Mouse (Mus musculus) lung, postnatal 0 days (tissue): ENCODE results near the gene Gm20716. TPM values are rescaled to one million over a fixed set of nuclear protein-coding genes. Genes with fewer than 3 reads are reported as not detected.
A peak's percentile ranks its signal among the peaks of the same experiment; 100 is the strongest.

Experiments used
- ATAC-seq: fragments of 200-750 bp; cut with Nextera tagmentation; 2 replicates; pipeline ENCODE4 v1.8.0; 2017; ENCODE audit warnings: moderate library complexity
- DNase-seq: peaks from one replicate; pipeline ENCODE4 v3.0.0-alpha.2; 2016; ENCODE audit warnings: low spot score
- H3K27ac ChIP-seq: fragments of 300-500 bp; sonication (generic); 2 replicates; pipeline ENCODE4 v1.5.1; 2014; ENCODE audit warnings: antibody characterized with exemption, mild to moderate bottlenecking, low read length, mixed read lengths
- H3K27me3 ChIP-seq: fragments of 300-500 bp; sonication (generic); replicated peaks from 2 replicates; pipeline ENCODE4 v1.6.1; 2014; ENCODE audit warnings: low read length, mixed read lengths; ENCODE audit not compliant: insufficient read depth
- H3K36me3 ChIP-seq: fragments of 300-500 bp; sonication (generic); 2 replicates; pipeline ENCODE4 v1.6.1; 2014; ENCODE audit warnings: low read length, mixed read lengths; ENCODE audit not compliant: insufficient read depth
- H3K4me1 ChIP-seq: fragments of 300-500 bp; sonication (generic); 2 replicates; pipeline ENCODE4 v1.6.1; 2014; ENCODE audit warnings: antibody characterized with exemption, low read depth, low read length, mixed read lengths; ENCODE audit not compliant: insufficient read depth
- H3K4me2 ChIP-seq: fragments of 300-500 bp; sonication (generic); replicated peaks from 2 replicates; pipeline ENCODE4 v1.6.1; 2014; ENCODE audit warnings: low read depth, mild to moderate bottlenecking, low read length, moderate library complexity, mixed read lengths
- H3K4me3 ChIP-seq: fragments of 300-500 bp; sonication (generic); 2 replicates; pipeline ENCODE4 v1.5.1; 2014; ENCODE audit warnings: low read depth, low read length
- H3K9ac ChIP-seq: fragments of 300-500 bp; sonication (generic); replicated peaks from 2 replicates; pipeline ENCODE4 v1.6.1; 2014; ENCODE audit warnings: low read depth, mild to moderate bottlenecking
- H3K9me3 ChIP-seq: fragments of 300-500 bp; sonication (generic); 2 replicates; pipeline ENCODE4 v1.6.1; 2016; ENCODE audit warnings: low read length, mixed read lengths
- CTCF ChIP-seq: IDR thresholded peaks from 2 replicates; pipeline ENCODE4 v1.5.1; 2016; ENCODE audit warnings: antibody characterized with exemption, mild to moderate bottlenecking
- EP300 ChIP-seq: IDR thresholded peaks from 2 replicates; pipeline ENCODE4 v1.6.1; 2016; ENCODE audit warnings: antibody characterized with exemption, mild to moderate bottlenecking, control low read depth
- WGBS: fragments of 180-500 bp; shearing (Covaris S2); extraction: QIAGEN DNeasy Blood & Tissue Kit; methylation state at CpG from one replicate; pipeline ENCODE4 v1.1.7; 2014; 5-methylcytosine and 5-hydroxymethylcytosine counted together
- polyA plus RNA-seq: library from polyadenylated mRNA; unstranded; fragments of >200 nt; fragmentation: Nextera tagmentation; extraction: Ambion mirVana; gene quantifications from 2 replicates; pipeline ENCODE4 v1.2.1, GENCODE M21; 2015

Gene Gm20716
- polyA plus RNA-seq, 1 experiment from 2014 or later, result 8.4 TPM

DNA sequence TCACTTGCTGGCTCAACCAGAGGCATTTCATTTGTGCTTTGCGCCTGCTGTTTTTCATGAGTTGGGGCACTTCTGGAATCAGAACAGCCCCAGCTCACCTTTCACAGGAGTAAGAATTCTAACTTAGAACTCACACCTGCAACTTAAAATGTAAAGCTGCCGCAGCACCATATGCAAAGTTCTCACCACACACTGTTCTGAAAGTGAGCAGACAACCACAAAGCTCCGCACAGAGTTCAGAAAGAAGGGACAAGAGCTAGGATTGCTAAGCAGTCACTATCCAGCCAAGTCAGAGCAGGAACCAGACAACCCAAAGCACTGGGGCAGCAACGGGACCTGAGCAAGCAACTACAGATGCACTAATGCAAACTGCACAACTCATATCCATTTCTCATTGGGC lies 30.7 kb downstream of the Gm20716 start:
- TF ChIP-seq EP300 (no peak), CTCF (no peak)
- H3K9me3 ChIP-seq, result no peaks in the 10 kb centered on the region
- ATAC-seq, result no peak
- H3K9ac ChIP-seq, result no peak overlapping the region
- H3K4me2 ChIP-seq, result no peak overlapping the region
- H3K4me1 ChIP-seq, result peaks cover 16% of the 10 kb centered on the region; the same call in 1 of the 2 replicates
- 0 out of 2 replicates have a peak, but pooled peaks cover 5% of the 10 kb centered on the region for H3K36me3 ChIP-seq
- H3K4me3 ChIP-seq, result no peak overlapping the region
- WGBS, result 73% methylated on average over 4 of the region's 4 CpGs
- no peak for DNase-seq
- no peaks in the 10 kb centered on the region for H3K27me3 ChIP-seq
- H3K27ac ChIP-seq, result no peak overlapping the region

DNA sequence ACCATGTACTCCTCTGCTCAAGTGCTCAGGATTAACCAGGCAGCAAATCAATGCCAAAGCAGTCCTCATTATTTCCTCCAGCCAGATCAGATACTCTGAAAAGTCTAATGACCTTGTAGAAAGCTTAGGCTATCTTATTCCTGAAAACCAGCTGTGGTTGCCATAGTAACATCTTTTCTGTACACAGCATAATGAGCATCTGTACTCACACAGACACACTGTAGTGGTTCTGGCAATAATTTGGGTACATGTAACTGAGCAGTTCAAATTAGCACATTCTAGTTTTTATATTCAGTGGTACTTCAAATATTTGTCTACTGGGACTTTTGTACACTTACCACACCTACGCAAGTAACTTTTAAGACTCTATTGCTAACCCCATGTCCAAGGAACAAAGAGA lies 31.7 kb downstream of the Gm20716 start:
- TF ChIP-seq EP300, result no peak
- no peak for TF ChIP-seq CTCF
- Histone ChIP-seq H3K27me3 (no peaks in the 10 kb centered on the region), H3K9ac (no peak overlapping the region), H3K36me3 (0 out of 2 replicates have a peak, but pooled peaks cover 5% of the 10 kb centered on the region), H3K4me1 (peaks cover 16% of the 10 kb centered on the region; the same call in 1 of the 2 replicates), H3K27ac (no peak overlapping the region), H3K9me3 (no peaks in the 10 kb centered on the region), H3K4me3 (no peak overlapping the region), H3K4me2 (no peak overlapping the region)
- WGBS, result 64% methylated on average over 1 of the region's 1 CpGs
- DNase-seq (peak; percentile 44), ATAC-seq (0 out of 2 replicates have a peak, but pooled peaks have one; percentile 11)

DNA sequence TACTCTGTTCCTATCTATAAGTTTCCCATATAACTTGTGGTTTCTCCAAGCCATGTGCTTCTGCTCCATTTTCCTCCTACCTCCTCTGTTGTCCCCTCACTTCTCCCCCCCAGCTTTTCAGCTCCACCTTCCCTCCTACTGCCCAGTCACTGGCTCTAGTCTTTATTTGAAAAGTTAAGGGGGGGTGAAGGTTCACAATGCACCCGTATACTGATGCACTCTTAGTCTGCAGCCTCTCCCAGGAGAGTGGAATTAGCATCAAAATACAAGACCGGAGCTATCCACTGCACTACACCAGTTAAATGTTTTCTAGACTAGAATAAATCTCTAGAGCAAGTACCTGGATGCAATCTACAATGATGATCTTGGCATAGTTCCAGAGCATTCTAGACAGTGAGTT lies 34.4 kb downstream of the Gm20716 start:
- TF ChIP-seq CTCF (no peak), EP300 (no peak)
- no peak for ATAC-seq
- Histone ChIP-seq H3K9ac (no peak overlapping the region), H3K4me2 (no peak overlapping the region), H3K36me3 (0 out of 2 replicates have a peak, but pooled peaks cover 5% of the 10 kb centered on the region), H3K4me3 (no peak overlapping the region), H3K27ac (no peak overlapping the region), H3K9me3 (no peaks in the 10 kb centered on the region), H3K4me1 (peaks cover 7% of the 10 kb centered on the region; the same call in 1 of the 2 replicates), H3K27me3 (no peaks in the 10 kb centered on the region)
- WGBS, result 36% methylated on average over 2 of the region's 2 CpGs
- no peak for DNase-seq

DNA sequence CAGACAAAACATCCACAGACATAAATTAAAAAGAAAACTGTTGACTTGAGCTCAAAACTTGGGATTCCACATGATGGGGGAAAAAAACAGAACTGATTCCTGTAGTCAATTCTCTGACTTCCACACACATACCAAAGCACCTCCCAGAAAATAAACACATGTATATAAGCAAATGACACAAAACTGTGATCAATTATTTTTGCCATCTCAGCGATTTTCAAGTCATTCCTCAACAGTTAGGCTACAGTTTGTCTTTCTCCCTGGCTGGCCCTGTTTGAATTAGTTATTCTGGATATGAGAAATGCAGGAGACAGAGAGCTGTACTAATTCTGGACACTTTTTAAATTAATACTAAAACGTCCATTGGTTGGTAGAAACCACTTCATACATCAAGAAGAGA lies 36.5 kb downstream of the Gm20716 start:
- H3K4me3 ChIP-seq, result no peak overlapping the region
- H3K4me1 ChIP-seq, result peaks cover 6% of the 10 kb centered on the region; the same call in 1 of the 2 replicates
- no peak for TF ChIP-seq CTCF
- TF ChIP-seq EP300, result no peak
- no peak for ATAC-seq
- WGBS, result 50% methylated on average over 2 of the region's 2 CpGs
- H3K9me3 ChIP-seq, result no peaks in the 10 kb centered on the region
- H3K4me2 ChIP-seq, result no peak overlapping the region
- no peak for DNase-seq
- H3K9ac ChIP-seq, result no peak overlapping the region
- H3K36me3 ChIP-seq, result peaks cover 5% of the 10 kb centered on the region; the same call in 1 of the 2 replicates
- no peak overlapping the region for H3K27ac ChIP-seq
- H3K27me3 ChIP-seq, result no peaks in the 10 kb centered on the region

DNA sequence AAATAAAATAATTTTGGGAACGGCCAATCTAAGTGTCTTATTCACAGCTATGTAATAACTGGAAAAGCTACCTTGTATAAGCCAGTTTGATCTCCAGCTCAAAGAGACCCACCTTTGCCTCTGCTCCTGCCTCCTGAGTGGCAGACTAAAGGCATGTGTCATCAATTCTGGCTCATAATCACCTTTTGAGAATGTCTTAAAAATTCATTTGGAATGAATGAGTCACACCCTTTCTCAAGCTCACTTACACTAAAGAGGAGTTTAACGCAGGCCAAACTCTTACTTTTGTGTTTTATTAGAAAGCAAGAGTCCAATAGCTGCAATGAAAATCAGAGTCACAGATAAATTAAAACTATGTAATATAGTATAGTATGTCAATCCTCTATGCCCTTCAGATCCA lies 38.3 kb downstream of the Gm20716 start:
- TF ChIP-seq CTCF (no peak), EP300 (no peak)
- ATAC-seq, result no peak; the same call in 1 of the 2 replicates

DNA sequence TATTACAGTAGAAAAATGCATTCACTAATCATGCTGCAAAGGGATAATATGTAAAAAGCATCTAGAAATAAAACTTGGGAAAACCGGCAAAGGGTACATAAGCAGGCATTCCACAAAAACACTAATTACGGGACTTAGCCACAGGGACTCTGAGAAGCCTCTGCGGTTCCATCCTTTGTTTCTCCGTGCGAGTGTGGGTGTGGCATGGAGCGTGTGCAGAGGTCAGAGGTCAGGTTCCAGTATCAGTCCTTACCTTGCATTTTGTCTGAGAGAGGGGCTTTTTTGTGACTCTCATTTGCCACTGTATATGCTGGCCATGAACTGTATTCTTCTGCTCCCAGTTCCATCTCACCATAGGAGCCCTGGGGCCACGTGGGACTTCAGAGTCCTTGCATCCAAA lies 54.2 kb downstream of the Gm20716 start:
- 60% methylated on average over 7 of the region's 7 CpGs for WGBS
- ATAC-seq, result no peak
- H3K4me1 ChIP-seq, result no peaks in the 10 kb centered on the region

More for the DNA sequence above, 38.3 kb downstream of the Gm20716 start:
- 63% methylated on average over 2 of the region's 2 CpGs for WGBS
- Histone ChIP-seq H3K4me2 (no peak overlapping the region), H3K4me3 (no peak overlapping the region), H3K27ac (no peak overlapping the region), H3K9ac (no peak overlapping the region), H3K27me3 (no peaks in the 10 kb centered on the region), H3K4me1 (peaks cover 6% of the 10 kb centered on the region; the same call in 1 of the 2 replicates), H3K9me3 (no peaks in the 10 kb centered on the region), H3K36me3 (peaks cover 7% of the 10 kb centered on the region; the same call in 1 of the 2 replicates)
- peak; percentile 42 for DNase-seq

More for the DNA sequence above, 54.2 kb downstream of the Gm20716 start:
- Histone ChIP-seq H3K9ac (no peak overlapping the region), H3K9me3 (no peaks in the 10 kb centered on the region), H3K36me3 (peaks cover 4% of the 10 kb centered on the region; the same call in 1 of the 2 replicates), H3K27me3 (no peaks in the 10 kb centered on the region), H3K4me2 (no peak overlapping the region), H3K4me3 (no peak overlapping the region), H3K27ac (no peak overlapping the region)
- no peak for DNase-seq
- no peak for TF ChIP-seq CTCF
- no peak for TF ChIP-seq EP300
